Mouse (Mus musculus): ENCODE data around the gene Rwdd2a. TPM values are rescaled to one million over a fixed set of nuclear protein-coding genes. Genes with fewer than 3 reads are reported as not detected.
A peak's percentile ranks its signal among the peaks of the same experiment; 100 is the strongest.

Gene Rwdd2a
- polyA plus RNA-seq, 1 experiment from 2014 or later = 9.0 TPM

DNA sequence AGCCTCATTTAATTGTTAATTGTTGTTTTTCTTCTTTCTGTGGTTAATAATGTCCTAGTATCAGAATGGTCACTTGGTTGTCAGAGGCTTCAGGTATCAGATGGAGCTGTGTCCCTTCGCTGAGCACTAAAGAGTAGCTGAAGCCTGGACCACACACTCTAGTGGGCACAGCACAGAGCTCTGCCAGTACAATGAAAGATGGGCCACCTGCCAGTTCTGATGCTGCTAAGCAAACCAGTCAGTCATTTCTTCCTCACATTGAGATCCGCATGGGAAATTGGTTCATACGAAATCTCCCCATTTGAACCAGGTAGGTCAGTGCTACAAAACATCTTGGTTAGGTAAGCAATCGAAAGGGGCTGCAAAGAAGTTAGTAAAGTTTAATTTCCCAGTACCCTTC lies 17.1 kb upstream of the Rwdd2a start:
- ATAC-seq (no peak), DNase-seq (ENCODE audit: low spot score) (no peak)
- Histone ChIP-seq H3K36me3 (ENCODE audit: control insufficient read depth, insufficient read depth, low read length) (peaks cover 82% of the 10 kb centered on the region), H3K9ac (ENCODE audit: low read length) (no peak overlapping the region), H3K4me2 (ENCODE audit: low read length) (no peak overlapping the region), H3K9me3 (replicated peaks; ENCODE audit: control insufficient read depth, low read length) (no peaks in the 10 kb centered on the region), H3K4me3 (ENCODE audit: low read depth, low read length) (no peak overlapping the region), H3K27ac (ENCODE audit: low read depth, low read length) (no peak overlapping the region), H3K4me1 (ENCODE audit: control insufficient read depth, insufficient read depth, low read length) (no peaks in the 10 kb centered on the region), H3K27me3 (replicated peaks; ENCODE audit: control insufficient read depth, insufficient read depth, low read length) (no peaks in the 10 kb centered on the region)
- 93% methylated on average over 4 of the region's 4 CpGs for WGBS

DNA sequence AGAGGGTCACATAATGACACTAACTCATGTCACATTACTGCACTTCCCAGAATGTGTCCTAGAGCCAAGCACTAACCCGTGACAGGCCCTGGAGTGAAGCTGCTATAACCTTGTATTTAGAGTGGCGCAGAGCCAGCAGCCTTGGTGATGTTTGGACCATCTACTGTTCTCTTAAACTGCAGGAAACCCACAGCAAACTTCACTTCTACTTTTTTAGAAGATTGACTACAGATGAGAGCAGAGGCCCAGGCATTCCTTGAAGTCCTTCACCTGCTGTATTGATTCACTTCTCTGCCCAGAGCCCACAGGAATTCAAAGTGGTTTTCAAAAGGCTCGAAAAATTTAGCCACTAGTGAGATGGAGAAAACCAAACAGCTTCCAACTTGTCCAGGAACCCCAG lies 11.2 kb upstream of the Rwdd2a start:
- ATAC-seq (no peak), DNase-seq (ENCODE audit: low spot score) (no peak)
- Histone ChIP-seq H3K4me2 (ENCODE audit: low read length) (no peak overlapping the region), H3K36me3 (ENCODE audit: control insufficient read depth, insufficient read depth, low read length) (peaks cover 90% of the 10 kb centered on the region), H3K27ac (ENCODE audit: low read depth, low read length) (no peak overlapping the region), H3K9me3 (replicated peaks; ENCODE audit: control insufficient read depth, low read length) (no peaks in the 10 kb centered on the region), H3K27me3 (replicated peaks; ENCODE audit: control insufficient read depth, insufficient read depth, low read length) (no peaks in the 10 kb centered on the region), H3K4me1 (ENCODE audit: control insufficient read depth, insufficient read depth, low read length) (no peaks in the 10 kb centered on the region), H3K9ac (ENCODE audit: low read length) (no peak overlapping the region), H3K4me3 (ENCODE audit: low read depth, low read length) (no peak overlapping the region)
- WGBS = 96% methylated on average over 3 of the region's 3 CpGs

DNA sequence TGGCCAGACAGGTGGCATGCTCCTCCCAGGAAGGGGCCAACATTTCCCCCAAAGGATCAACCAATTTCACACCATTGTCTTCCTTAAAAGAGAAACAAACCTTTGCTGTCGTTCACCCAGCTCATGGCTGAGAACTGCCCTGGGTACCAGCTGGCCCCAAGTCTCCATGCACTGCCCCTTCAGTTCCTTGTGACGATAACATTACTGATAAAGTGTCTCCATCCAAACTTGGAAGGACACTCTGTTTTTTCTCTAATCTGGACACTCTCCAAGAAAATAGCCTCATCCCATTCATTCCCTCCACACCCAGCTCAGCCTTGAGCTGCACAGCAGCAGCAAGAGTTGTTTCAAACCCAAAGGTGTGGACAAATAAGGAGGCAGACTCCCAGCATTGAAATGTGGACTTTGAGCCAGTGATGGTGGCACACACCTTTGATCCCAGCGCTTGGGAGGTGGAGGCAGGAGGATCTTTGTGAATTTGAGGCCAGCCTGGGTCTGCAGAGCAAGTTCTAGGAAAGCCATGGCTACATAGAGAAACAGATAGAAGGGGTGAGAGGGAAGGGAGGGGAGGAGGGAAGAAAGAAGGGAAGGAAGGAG lies 2.4 kb upstream of the Rwdd2a start:
- ATAC-seq = no peak
- H3K4me3 ChIP-seq (ENCODE audit: low read depth, low read length) = no peak overlapping the region
- no peak overlapping the region for H3K9ac ChIP-seq (ENCODE audit: low read length)
- no peaks in the 10 kb centered on the region for H3K27me3 ChIP-seq (replicated peaks; ENCODE audit: control insufficient read depth, insufficient read depth, low read length)
- peaks cover 6% of the 10 kb centered on the region; the same call in 1 of the 2 replicates for H3K4me1 ChIP-seq (ENCODE audit: control insufficient read depth, insufficient read depth, low read length)
- WGBS = 95% methylated on average over 3 of the region's 3 CpGs
- no peak overlapping the region for H3K4me2 ChIP-seq (ENCODE audit: low read length)
- H3K9me3 ChIP-seq (replicated peaks; ENCODE audit: control insufficient read depth, low read length) = no peaks in the 10 kb centered on the region
- no peak overlapping the region for H3K27ac ChIP-seq (ENCODE audit: low read depth, low read length)
- peaks cover 41% of the 10 kb centered on the region for H3K36me3 ChIP-seq (ENCODE audit: control insufficient read depth, insufficient read depth, low read length)
- DNase-seq (ENCODE audit: low spot score) = no peak

DNA sequence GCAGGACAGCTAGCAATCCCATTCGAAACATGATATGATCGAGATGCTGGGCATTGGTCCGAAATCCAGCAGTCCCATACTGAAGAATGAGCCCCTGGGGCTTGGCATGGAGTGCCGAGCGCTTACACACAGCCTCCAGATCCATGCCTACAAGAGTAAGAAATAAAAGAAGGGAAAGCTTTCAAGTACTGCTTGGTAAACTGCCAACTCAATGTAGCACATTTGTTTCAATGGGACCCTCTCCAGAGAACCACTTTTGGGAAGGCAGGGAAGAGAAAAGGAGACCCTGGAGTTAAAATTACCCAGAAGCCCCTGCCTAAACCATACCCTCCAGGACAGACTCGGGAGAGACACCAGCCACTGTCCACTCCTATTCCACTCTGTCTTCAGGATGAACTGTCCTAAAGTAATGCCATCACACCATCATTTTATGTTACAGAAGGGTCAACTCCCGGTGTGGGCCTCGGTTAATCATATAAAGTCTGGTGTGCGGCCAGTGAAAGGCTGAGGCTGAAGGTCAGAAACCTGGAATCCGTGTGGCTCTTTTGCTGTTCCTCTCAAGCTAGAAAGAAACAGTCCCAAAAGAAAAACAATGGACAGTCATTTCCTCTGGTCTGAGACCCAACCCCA lies 1.4 kb upstream of the Rwdd2a start:
- H3K9me3 ChIP-seq (replicated peaks; ENCODE audit: control insufficient read depth, low read length) = no peaks in the 10 kb centered on the region
- ATAC-seq = no peak
- H3K4me2 ChIP-seq (ENCODE audit: low read length) = peak overlapping the region; percentile 100
- peaks cover 6% of the 10 kb centered on the region; the same call in 1 of the 2 replicates for H3K4me1 ChIP-seq (ENCODE audit: control insufficient read depth, insufficient read depth, low read length)
- no peak overlapping the region; the same call in 1 of the 2 replicates for H3K4me3 ChIP-seq (ENCODE audit: low read depth, low read length)
- H3K27ac ChIP-seq (ENCODE audit: low read depth, low read length) = no peak overlapping the region
- peaks cover 31% of the 10 kb centered on the region for H3K36me3 ChIP-seq (ENCODE audit: control insufficient read depth, insufficient read depth, low read length)
- 67% methylated on average over 10 of the region's 10 CpGs for WGBS
- DNase-seq (ENCODE audit: low spot score) = peak; percentile 53
- no peaks in the 10 kb centered on the region for H3K27me3 ChIP-seq (replicated peaks; ENCODE audit: control insufficient read depth, insufficient read depth, low read length)
- no peak overlapping the region for H3K9ac ChIP-seq (ENCODE audit: low read length)

DNA sequence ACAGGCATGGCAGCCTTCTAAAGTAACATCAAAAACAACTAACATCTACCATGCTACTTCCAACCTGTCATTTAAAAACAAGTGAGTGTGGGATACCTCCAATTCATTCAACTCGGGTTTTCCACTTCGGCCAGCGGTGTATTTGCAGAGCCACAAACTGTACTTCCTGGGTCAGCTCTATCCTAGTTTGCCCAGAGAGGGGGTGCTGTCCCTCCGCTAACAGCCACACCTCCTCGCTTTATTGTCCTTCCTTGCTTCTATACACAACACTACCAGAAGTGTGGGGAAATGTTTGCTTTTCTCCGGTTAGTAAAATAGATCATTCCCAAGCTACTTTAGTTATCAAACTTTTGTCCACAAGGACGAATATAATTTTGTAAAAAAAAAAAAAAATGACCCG lies 845 bp upstream of the Rwdd2a start:
- Histone ChIP-seq H3K27me3 (replicated peaks; ENCODE audit: control insufficient read depth, insufficient read depth, low read length) (no peaks in the 10 kb centered on the region), H3K4me1 (ENCODE audit: control insufficient read depth, insufficient read depth, low read length) (peaks cover 6% of the 10 kb centered on the region; the same call in 1 of the 2 replicates), H3K9me3 (replicated peaks; ENCODE audit: control insufficient read depth, low read length) (no peaks in the 10 kb centered on the region), H3K27ac (ENCODE audit: low read depth, low read length) (no peak overlapping the region), H3K9ac (ENCODE audit: low read length) (peak overlapping the region; percentile 69), H3K4me3 (ENCODE audit: low read depth, low read length) (peak overlapping the region; percentile 67), H3K4me2 (ENCODE audit: low read length) (peak overlapping the region; percentile 100), H3K36me3 (ENCODE audit: control insufficient read depth, insufficient read depth, low read length) (peaks cover 29% of the 10 kb centered on the region)
- no peak for ATAC-seq
- WGBS = 28% methylated on average over 8 of the region's 8 CpGs
- no peak for DNase-seq (ENCODE audit: low spot score)

DNA sequence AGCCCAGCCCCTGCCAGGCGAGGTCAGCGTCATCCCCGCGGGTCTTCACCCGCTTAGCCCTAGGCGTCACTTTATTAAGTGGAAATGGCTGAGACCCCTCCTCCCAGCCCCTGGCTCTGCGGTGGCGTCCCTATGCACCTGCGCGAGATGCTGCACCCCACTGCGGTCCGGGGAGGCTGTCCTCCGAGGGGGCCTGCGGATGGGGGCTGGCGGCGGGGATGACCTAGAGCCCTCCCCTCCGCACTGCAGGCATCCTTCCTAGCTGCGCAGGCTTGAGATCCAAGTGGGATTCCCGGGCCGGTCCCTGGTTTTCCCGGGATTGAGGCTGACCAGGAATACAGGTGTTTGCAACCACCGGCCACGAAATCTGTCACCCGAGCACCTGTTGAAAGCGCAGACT lies 405 bp downstream of the Rwdd2a start:
- no peak for DNase-seq (ENCODE audit: low spot score)
- no peak overlapping the region for H3K27ac ChIP-seq (ENCODE audit: low read depth, low read length)
- no peaks in the 10 kb centered on the region for H3K27me3 ChIP-seq (replicated peaks; ENCODE audit: control insufficient read depth, insufficient read depth, low read length)
- peak overlapping the region; percentile 100 for H3K4me2 ChIP-seq (ENCODE audit: low read length)
- H3K9me3 ChIP-seq (replicated peaks; ENCODE audit: control insufficient read depth, low read length) = no peaks in the 10 kb centered on the region
- H3K36me3 ChIP-seq (ENCODE audit: control insufficient read depth, insufficient read depth, low read length) = peaks cover 18% of the 10 kb centered on the region
- ATAC-seq = no peak
- WGBS = under 1% methylated on average over 25 of the region's 25 CpGs
- peak overlapping the region; percentile 66 for H3K9ac ChIP-seq (ENCODE audit: low read length)
- H3K4me1 ChIP-seq (ENCODE audit: control insufficient read depth, insufficient read depth, low read length) = peaks cover 6% of the 10 kb centered on the region; the same call in 1 of the 2 replicates
- peak overlapping the region; percentile 67 for H3K4me3 ChIP-seq (ENCODE audit: low read depth, low read length)

DNA sequence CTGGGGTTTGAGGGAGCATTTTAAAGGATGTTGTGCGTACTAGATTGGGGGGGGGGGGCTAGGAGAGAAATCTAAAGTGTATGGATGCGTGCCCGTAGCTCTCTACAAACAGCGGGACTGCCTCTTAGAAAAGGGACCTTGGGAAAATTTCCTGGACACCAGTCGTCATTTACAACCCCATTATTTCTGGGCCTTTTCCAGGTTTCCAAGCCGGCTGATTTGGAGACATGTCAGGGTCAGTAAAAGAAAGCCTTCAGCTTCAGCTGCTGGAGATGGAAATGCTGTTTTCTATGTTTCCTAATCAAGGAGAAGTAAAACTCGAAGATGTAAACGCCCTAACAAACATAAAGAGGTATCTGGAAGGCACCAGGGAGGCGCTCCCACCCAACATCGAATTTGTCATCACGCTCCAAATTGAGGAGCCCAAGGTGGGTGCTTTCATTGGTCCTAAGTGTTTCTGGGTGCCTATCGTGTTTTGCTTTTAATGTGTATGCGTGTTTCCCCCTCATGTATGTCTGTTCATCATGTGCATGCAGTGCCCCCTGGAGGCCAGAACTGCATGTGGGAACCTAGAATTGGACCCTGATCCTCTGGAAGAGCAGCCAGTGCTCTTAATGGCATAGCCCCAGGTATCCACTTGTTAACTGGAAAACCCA lies 973 bp downstream of the Rwdd2a start:
- H3K4me1 ChIP-seq (ENCODE audit: control insufficient read depth, insufficient read depth, low read length) = peaks cover 6% of the 10 kb centered on the region; the same call in 1 of the 2 replicates
- no peaks in the 10 kb centered on the region for H3K9me3 ChIP-seq (replicated peaks; ENCODE audit: control insufficient read depth, low read length)
- WGBS = 8% methylated on average over 13 of the region's 13 CpGs
- peaks cover 14% of the 10 kb centered on the region for H3K36me3 ChIP-seq (ENCODE audit: control insufficient read depth, insufficient read depth, low read length)
- H3K9ac ChIP-seq (ENCODE audit: low read length) = peak overlapping the region; percentile 66
- no peaks in the 10 kb centered on the region for H3K27me3 ChIP-seq (replicated peaks; ENCODE audit: control insufficient read depth, insufficient read depth, low read length)
- peak; percentile 89 for DNase-seq (ENCODE audit: low spot score)
- peak overlapping the region; percentile 100 for H3K4me2 ChIP-seq (ENCODE audit: low read length)
- peak overlapping the region; percentile 67 for H3K4me3 ChIP-seq (ENCODE audit: low read depth, low read length)
- H3K27ac ChIP-seq (ENCODE audit: low read depth, low read length) = no peak overlapping the region
- ATAC-seq = peak; percentile 11; the same call in 1 of the 2 replicates

DNA sequence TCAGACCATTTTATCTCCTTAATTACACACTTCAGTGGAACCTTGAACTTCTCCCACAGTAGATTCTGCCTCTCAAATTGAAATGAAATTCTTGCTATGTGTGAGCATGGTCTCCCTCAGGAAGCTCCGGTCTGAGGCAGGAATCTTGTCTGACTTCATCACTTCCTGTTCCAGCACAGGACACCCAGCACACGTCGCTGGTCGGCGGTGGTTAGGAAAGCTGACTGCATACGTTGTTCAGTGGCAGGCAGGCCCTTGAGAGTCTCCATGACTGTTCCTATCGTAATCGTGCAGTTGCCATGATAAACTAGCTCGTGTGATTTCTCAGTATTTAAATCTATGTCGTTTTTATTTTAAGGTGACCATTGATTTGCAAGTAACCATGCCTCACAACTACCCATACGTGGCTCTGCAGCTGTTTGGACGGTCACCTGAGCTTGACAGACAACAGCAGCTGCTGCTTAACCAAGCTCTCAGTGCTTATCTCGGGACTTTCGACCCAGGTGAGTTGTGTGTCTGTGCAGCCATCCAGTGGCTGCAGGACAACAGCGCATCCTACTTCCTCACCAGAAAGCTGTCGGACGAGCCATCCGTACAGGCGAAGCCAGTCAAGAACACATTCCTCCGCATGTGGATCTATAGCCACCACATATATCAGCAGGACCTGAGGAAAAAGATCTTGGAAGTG lies 2.0 kb downstream of the Rwdd2a start:
- Histone ChIP-seq H3K27me3 (replicated peaks; ENCODE audit: control insufficient read depth, insufficient read depth, low read length) (no peaks in the 10 kb centered on the region), H3K9me3 (replicated peaks; ENCODE audit: control insufficient read depth, low read length) (no peaks in the 10 kb centered on the region), H3K4me1 (ENCODE audit: control insufficient read depth, insufficient read depth, low read length) (peaks cover 6% of the 10 kb centered on the region; the same call in 1 of the 2 replicates), H3K4me2 (ENCODE audit: low read length) (no peak overlapping the region), H3K9ac (ENCODE audit: low read length) (no peak overlapping the region), H3K27ac (ENCODE audit: low read depth, low read length) (no peak overlapping the region), H3K4me3 (ENCODE audit: low read depth, low read length) (no peak overlapping the region), H3K36me3 (ENCODE audit: control insufficient read depth, insufficient read depth, low read length) (peaks cover 8% of the 10 kb centered on the region)
- no peak for ATAC-seq
- no peak for DNase-seq (ENCODE audit: low spot score)
- 89% methylated on average over 20 of the region's 20 CpGs for WGBS

Data from forebrain, embryonic 14.5 days (tissue).